Mouse (Mus musculus): ENCODE results near the gene Gm21488. TPM values are rescaled to one million over a fixed set of nuclear protein-coding genes. Genes with fewer than 3 reads are reported as not detected.
"Not testable (repeated sequence)": the region's sequence is repeated elsewhere in the genome, so short reads cannot be mapped to it uniquely, and the experiment has no call there.

Gene Gm21488
- not detected in 2 replicates for polyA plus RNA-seq (2015; fragmentation: Nextera tagmentation; extraction: Ambion mirVana)

GRCm38 (mm10) chrY:27521820-27522219, at the start of gene Gm21488:
Gene Gm21488 (minus strand): TSS chrY:27521920.
- H3K27me3 ChIP-seq (replicated peaks); H3K36me3 ChIP-seq; H3K9me3 ChIP-seq (replicated peaks); H3K9ac ChIP-seq (replicated peaks); H3K4me3 ChIP-seq (replicated peaks); H3K27ac ChIP-seq (replicated peaks); ATAC-seq (ENCODE audit: low FRiP score); H3K4me2 ChIP-seq; H3K4me1 ChIP-seq: not testable (repeated sequence)
- no CpG with 5 or more reads among the region's 5 CpGs for WGBS
